Mouse (Mus musculus): ENCODE results near the gene Trak1.

DNA sequence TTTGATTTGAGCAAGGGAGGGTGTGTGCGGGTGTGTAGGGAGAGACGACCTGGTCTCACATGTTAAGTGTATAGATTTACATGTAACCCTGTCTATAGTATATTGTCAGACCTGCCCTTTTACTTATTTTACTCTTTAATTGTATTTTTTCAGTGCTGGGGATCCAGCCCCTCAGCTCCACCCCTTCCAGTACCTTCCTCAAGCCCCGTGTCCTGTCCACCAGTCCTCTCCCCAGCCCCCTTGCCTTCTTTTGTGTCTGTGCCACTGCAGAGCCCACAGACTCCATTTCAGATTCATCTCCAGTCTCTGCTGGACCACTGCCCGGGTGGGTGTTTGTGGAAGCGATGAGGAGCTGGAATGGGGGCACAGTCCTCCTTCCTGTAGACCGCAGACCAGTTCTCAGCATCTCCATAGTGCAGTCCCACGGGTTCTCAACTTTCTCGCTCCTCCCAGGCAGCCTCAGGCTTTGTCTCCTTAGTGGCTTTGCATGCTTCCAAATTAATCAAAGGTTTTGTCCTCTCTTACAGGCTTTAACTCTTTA lies 37.1 kb downstream of the Trak1 start:
- no peak for TF ChIP-seq CTCF (IDR thresholded peaks at IDR 0.05; ENCODE audit: control insufficient read depth, insufficient read depth, insufficient replicate concordance, low read depth, low read length)
- no peak for TF ChIP-seq POLR2A (IDR thresholded peaks at IDR 0.05; ENCODE audit: control insufficient read depth, low read depth, low read length)
